ENCODE assay signal across 18 mouse cellular contexts in the genomic region with DNA sequence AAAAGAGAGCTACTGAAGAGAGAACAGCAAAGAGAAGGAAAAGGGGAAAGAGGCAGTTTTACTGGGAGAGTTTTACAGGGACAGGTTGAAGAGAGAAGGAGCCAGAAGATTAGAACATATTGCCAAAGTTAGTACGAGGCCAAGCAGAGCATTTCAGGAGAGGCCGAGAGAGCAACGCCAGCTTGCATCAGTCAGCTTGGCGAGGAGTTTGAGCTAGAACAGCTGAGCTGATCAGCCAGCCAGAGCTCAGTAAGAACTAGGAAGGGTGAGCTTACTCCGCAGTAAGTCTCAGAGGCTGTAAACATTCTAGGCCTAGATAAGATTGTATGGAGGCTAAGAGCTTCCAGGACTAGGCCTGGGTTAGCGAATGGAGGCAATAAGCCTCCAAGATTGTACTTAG.
DNase-seq lines count a peak whose midpoint lies in the region; ATAC-seq and TF ChIP-seq lines count a peak whose summit lies in the region.
"Had no signal": no experiment of that assay in that cellular context is flagged by ENCODE, and none has a peak within 500 bp of the region (broad histone marks: within the 10 kb centered on the region; RNA-seq: fewer than 3 reads in every experiment).

No protein-coding gene starts in this region.

- ATAC-seq in forebrain, postnatal 0 days: no peak
- ATAC-seq in forebrain, embryonic 14.5 days: no peak
- no peak for ATAC-seq in neural tube, embryonic 15.5 days (ENCODE audit: low FRiP score)
- ATAC-seq: hindbrain, postnatal 0 days had no signal

- peak; percentile 17 for DNase-seq in forebrain, postnatal 0 days
- no peak for DNase-seq in forebrain, embryonic 14.5 days (ENCODE audit: low spot score)
- DNase-seq in lung, adult 18-20 months: peak; percentile 9 to 22
- DNase-seq in lung, adult 2 months: no peak
- DNase-seq in heart, postnatal 14 days: peak; percentile 52 to 61
- peak; percentile 25 for DNase-seq in skeletal muscle tissue, adult 2 months (ENCODE audit: low read depth, low spot score)
- no peak for DNase-seq in cerebellum, postnatal 10 days
- DNase-seq: cerebellum, adult 9-10 months; gastrocnemius, postnatal 14 days; kidney, adult 11 months; layer of hippocampus, postnatal 36 days; liver; thymus, postnatal 36 days had no signal

- TF ChIP-seq CTCF in forebrain, postnatal 0 days (IDR thresholded peaks at IDR 0.05; ENCODE audit: low read depth): no peak
- TF ChIP-seq CTCF in lung, adult 2 months (IDR thresholded peaks at IDR 0.05; ENCODE audit: insufficient read depth, low read length): no peak

- no peaks in the 10 kb centered on the region for H3K4me1 ChIP-seq in forebrain, postnatal 0 days (ENCODE audit: insufficient read depth)
- H3K4me1 ChIP-seq in forebrain, embryonic 14.5 days (ENCODE audit: control insufficient read depth, insufficient read depth, low read length): no peaks in the 10 kb centered on the region
- H3K4me1 ChIP-seq in lung, adult 2 months (ENCODE audit: control insufficient read depth, insufficient read depth, low read length): peaks cover 4% of the 10 kb centered on the region
- H3K4me1 ChIP-seq in neural tube, embryonic 15.5 days: no peaks in the 10 kb centered on the region
- H3K4me1 ChIP-seq: lung, embryonic 15.5 days; neural tube, embryonic 13.5 days had no signal

- no peak overlapping the region for H3K9ac ChIP-seq in forebrain, postnatal 0 days
- no peak overlapping the region for H3K9ac ChIP-seq in forebrain, embryonic 14.5 days (ENCODE audit: low read length)
- H3K9ac ChIP-seq in neural tube, embryonic 15.5 days (replicated peaks): no peak overlapping the region
- H3K9ac ChIP-seq: lung, embryonic 15.5 days; neural tube, embryonic 13.5 days had no signal

- no peak for TF ChIP-seq POLR2A in lung, adult 2 months (IDR thresholded peaks at IDR 0.05; ENCODE audit: borderline replicate concordance, extremely low read depth, low read depth, low read length)

- intact Hi-C loops in heart, postnatal 14 days (cut with DNase I): no loop called here

- WGBS in forebrain, postnatal 0 days: 81% methylated on average over 6 of the region's 6 CpGs
- WGBS in forebrain, embryonic 14.5 days: 91% methylated on average over 6 of the region's 6 CpGs
- WGBS in lung, adult 2 months: 80% methylated on average over 6 of the region's 6 CpGs
- 93% methylated on average over 6 of the region's 6 CpGs for WGBS in neural tube, embryonic 15.5 days

- H3K27ac ChIP-seq in forebrain, postnatal 0 days (ENCODE audit: low read depth, low read length): no peak overlapping the region
- no peak overlapping the region for H3K27ac ChIP-seq in forebrain, embryonic 14.5 days (ENCODE audit: low read depth, low read length)
- no peak overlapping the region for H3K27ac ChIP-seq in neural tube, embryonic 15.5 days (replicated peaks)
- H3K27ac ChIP-seq: hindbrain, postnatal 0 days; lung, embryonic 15.5 days; neural tube, embryonic 13.5 days had no signal

- no peak overlapping the region for H3K4me3 ChIP-seq in forebrain, postnatal 0 days (ENCODE audit: low read depth, low read length)
- no peak overlapping the region for H3K4me3 ChIP-seq in forebrain, embryonic 14.5 days (ENCODE audit: low read depth, low read length)
- no peak overlapping the region for H3K4me3 ChIP-seq in lung, adult 2 months (replicated peaks; ENCODE audit: extremely low read depth, low read depth, low read length)
- H3K4me3 ChIP-seq in neural tube, embryonic 15.5 days (replicated peaks): no peak overlapping the region
- H3K4me3 ChIP-seq: lung, embryonic 15.5 days; neural tube, embryonic 13.5 days had no signal

- H3K36me3 ChIP-seq in forebrain, postnatal 0 days (ENCODE audit: insufficient read depth): peaks cover under 1% of the 10 kb centered on the region; the same call in 1 of the 2 replicates
- peaks cover 4% of the 10 kb centered on the region; the same call in 1 of the 2 replicates for H3K36me3 ChIP-seq in forebrain, embryonic 14.5 days (ENCODE audit: control insufficient read depth, insufficient read depth, low read length)
- H3K36me3 ChIP-seq in neural tube, embryonic 15.5 days: peaks cover 6% of the 10 kb centered on the region; the same call in 1 of the 2 replicates

- no peaks in the 10 kb centered on the region for H3K27me3 ChIP-seq in forebrain, postnatal 0 days (ENCODE audit: insufficient read depth, low read length)
- H3K27me3 ChIP-seq in forebrain, embryonic 14.5 days (replicated peaks; ENCODE audit: control insufficient read depth, insufficient read depth, low read length): no peaks in the 10 kb centered on the region
- H3K27me3 ChIP-seq in neural tube, embryonic 15.5 days (replicated peaks): no peaks in the 10 kb centered on the region
- H3K27me3 ChIP-seq: lung, embryonic 15.5 days; neural tube, embryonic 13.5 days had no signal

- no peak overlapping the region for H3K4me2 ChIP-seq in forebrain, postnatal 0 days (ENCODE audit: low read depth)
- H3K4me2 ChIP-seq in forebrain, embryonic 14.5 days (ENCODE audit: low read length): no peak overlapping the region
- no peak overlapping the region for H3K4me2 ChIP-seq in neural tube, embryonic 15.5 days
- H3K4me2 ChIP-seq: lung, embryonic 15.5 days; midbrain, embryonic 11.5 days; neural tube, embryonic 13.5 days had no signal

- H3K9me3 ChIP-seq in forebrain, postnatal 0 days (ENCODE audit: low read length): no peaks in the 10 kb centered on the region
- no peaks in the 10 kb centered on the region for H3K9me3 ChIP-seq in forebrain, embryonic 14.5 days (replicated peaks; ENCODE audit: control insufficient read depth, low read length)
- no peaks in the 10 kb centered on the region for H3K9me3 ChIP-seq in neural tube, embryonic 15.5 days (replicated peaks)
- H3K9me3 ChIP-seq: lung, embryonic 15.5 days; neural tube, embryonic 13.5 days had no signal

Comparison
In these comparisons a context has a peak if more than half of its experiments do, and no peak if none do; other contexts are left out.
1. DNase-seq: peak in forebrain, postnatal 0 days (single experiment), lung, adult 18-20 months (2 of 2), heart, postnatal 14 days (2 of 2) and skeletal muscle tissue, adult 2 months (single experiment); none in forebrain, embryonic 14.5 days (single experiment), lung, adult 2 months (single experiment) and cerebellum, postnatal 10 days (0 of 2).